Mouse (Mus musculus) embryonic fibroblast, embryonic 13.5 days (primary cell): ENCODE results near the gene Rab13. TPM values are rescaled to one million over a fixed set of nuclear protein-coding genes. Genes with fewer than 3 reads are reported as not detected.

ENCODE experiments used
- H3K27ac ChIP-seq: 2 replicates; pipeline ENCODE4 v1.5.1; 2012; ENCODE audit warnings: low read length, control low read depth, inconsistent platforms; ENCODE audit not compliant: insufficient read depth
- H3K4me1 ChIP-seq: 2 replicates; pipeline ENCODE4 v1.6.1; 2011; ENCODE audit warnings: low read length; ENCODE audit not compliant: control insufficient read depth, insufficient read depth
- H3K4me3 ChIP-seq: 2 replicates; pipeline ENCODE4 v1.5.1; 2011; ENCODE audit warnings: mild to moderate bottlenecking, control low read depth, low read length; ENCODE audit not compliant: insufficient read depth
- CTCF ChIP-seq: IDR thresholded peaks from 2 replicates; pipeline ENCODE4 v1.5.1; 2011; ENCODE audit warnings: mild to moderate bottlenecking, control low read depth, low read length, moderate library complexity, borderline replicate concordance; ENCODE audit not compliant: insufficient read depth
- POLR2A ChIP-seq: IDR thresholded peaks from 2 replicates; pipeline ENCODE4 v1.6.1; 2011; ENCODE audit warnings: low read depth, mild to moderate bottlenecking, control low read depth, low read length, moderate library complexity
- polyA plus RNA-seq: library from polyadenylated mRNA; stranded (reverse); fragments of >200 nt; gene quantifications from 2 replicates; pipeline ENCODE4 v1.2.4, GENCODE M21; 2011; ENCODE audit warnings: low read depth; ENCODE audit not compliant: missing spikeins, insufficient read length

Gene Rab13
- polyA plus RNA-seq, 1 experiment, result 33.5 TPM

- H3K4me3 ChIP-seq, result no peak overlapping the region
- no peaks in the 10 kb centered on the region for H3K4me1 ChIP-seq
- H3K27ac ChIP-seq, result no peak overlapping the region; the same call in 1 of the 2 replicates
- TF ChIP-seq POLR2A (no peak), CTCF (no peak)
Observed at GRCm38 (mm10) chr3:90266901-90267775, 53.6 kb downstream of the Rab13 start.

GRCm38 (mm10) chr3:90268190-90268589 lies 54.7 kb downstream of the Rab13 start:
- Histone ChIP-seq H3K27ac (no peak overlapping the region), H3K4me3 (no peak overlapping the region), H3K4me1 (no peaks in the 10 kb centered on the region)
- no peak for TF ChIP-seq POLR2A
- TF ChIP-seq CTCF, result no peak

- no peak overlapping the region for H3K27ac ChIP-seq
- H3K4me1 ChIP-seq, result no peaks in the 10 kb centered on the region
- TF ChIP-seq CTCF (no peak), POLR2A (no peak)
- no peak overlapping the region for H3K4me3 ChIP-seq
Observed at GRCm38 (mm10) chr3:90268971-90269370, 55.5 kb downstream of the Rab13 start.

- Histone ChIP-seq H3K4me1 (no peaks in the 10 kb centered on the region), H3K4me3 (no peak overlapping the region), H3K27ac (no peak overlapping the region)
- no peak for TF ChIP-seq POLR2A
- no peak for TF ChIP-seq CTCF
Observed at GRCm38 (mm10) chr3:90270784-90271183, 57.3 kb downstream of the Rab13 start.

GRCm38 (mm10) chr3:90272170-90272569 lies 58.7 kb downstream of the Rab13 start:
- no peaks in the 10 kb centered on the region for H3K4me1 ChIP-seq
- TF ChIP-seq CTCF, result no peak
- TF ChIP-seq POLR2A, result no peak
- no peak overlapping the region for H3K4me3 ChIP-seq

GRCm38 (mm10) chr3:90273855-90274254 lies 60.4 kb downstream of the Rab13 start:
- H3K4me1 ChIP-seq, result no peaks in the 10 kb centered on the region
- no peak overlapping the region for H3K27ac ChIP-seq

More at GRCm38 (mm10) chr3:90272170-90272569, 58.7 kb downstream of the Rab13 start:
- H3K27ac ChIP-seq, result no peak overlapping the region

GRCm38 (mm10) chr3:90275286-90275685 lies 61.8 kb downstream of the Rab13 start:
- no peak overlapping the region for H3K27ac ChIP-seq
- no peak overlapping the region for H3K4me3 ChIP-seq
- no peaks in the 10 kb centered on the region for H3K4me1 ChIP-seq
- TF ChIP-seq CTCF (no peak), POLR2A (no peak)

More at GRCm38 (mm10) chr3:90273855-90274254, 60.4 kb downstream of the Rab13 start:
- no peak overlapping the region for H3K4me3 ChIP-seq
- no peak for TF ChIP-seq POLR2A
- no peak for TF ChIP-seq CTCF

Other genes with a start within 250 kb of the Rab13 start
- 132 and 163 TPM in 2 replicates for gene Hax1, start 214.9 kb upstream of the Rab13 start, polyA plus RNA-seq
- gene 4933434E20Rik, start 162.1 kb upstream of the Rab13 start, polyA plus RNA-seq, result 110 and 114 TPM in 2 replicates
- gene Ubap2l, start 161.1 kb upstream of the Rab13 start, polyA plus RNA-seq, result 241 and 256 TPM in 2 replicates
- gene Tpm3, start 141.0 kb upstream of the Rab13 start, polyA plus RNA-seq, result 498 and 523 TPM in 2 replicates
- gene Nup210l, start 109.6 kb upstream of the Rab13 start, polyA plus RNA-seq, result 0.86 and 0.99 TPM in 2 replicates
- gene Rps27, start within 50 bp of the Rab13 start, polyA plus RNA-seq, result 36.9 and 264 TPM in 2 replicates
- 47.1 and 47.5 TPM in 2 replicates for gene Jtb, start 17.9 kb downstream of the Rab13 start, polyA plus RNA-seq
- 2.0 and 2.3 TPM in 2 replicates for gene Creb3l4, start 29.8 kb downstream of the Rab13 start, polyA plus RNA-seq
- gene Slc39a1, start 34.5 kb downstream of the Rab13 start, polyA plus RNA-seq, result 253 and 312 TPM in 2 replicates
- 29.5 and 34.3 TPM in 2 replicates for gene Crtc2, start 40.5 kb downstream of the Rab13 start, polyA plus RNA-seq
- gene Dennd4b, start 51.5 kb downstream of the Rab13 start, polyA plus RNA-seq, result 6.8 and 10.3 TPM in 2 replicates
- gene Gatad2b, start 79.5 kb downstream of the Rab13 start, polyA plus RNA-seq, result 63.1 and 70.0 TPM in 2 replicates
- 9.0 and 20.0 TPM in 2 replicates for gene Slc27a3, start 176.2 kb downstream of the Rab13 start, polyA plus RNA-seq
- 39.5 and 40.0 TPM in 2 replicates for gene Ints3, start 219.9 kb downstream of the Rab13 start, polyA plus RNA-seq